ENCODE assay signal across 17 mouse cellular contexts in the genomic region with DNA sequence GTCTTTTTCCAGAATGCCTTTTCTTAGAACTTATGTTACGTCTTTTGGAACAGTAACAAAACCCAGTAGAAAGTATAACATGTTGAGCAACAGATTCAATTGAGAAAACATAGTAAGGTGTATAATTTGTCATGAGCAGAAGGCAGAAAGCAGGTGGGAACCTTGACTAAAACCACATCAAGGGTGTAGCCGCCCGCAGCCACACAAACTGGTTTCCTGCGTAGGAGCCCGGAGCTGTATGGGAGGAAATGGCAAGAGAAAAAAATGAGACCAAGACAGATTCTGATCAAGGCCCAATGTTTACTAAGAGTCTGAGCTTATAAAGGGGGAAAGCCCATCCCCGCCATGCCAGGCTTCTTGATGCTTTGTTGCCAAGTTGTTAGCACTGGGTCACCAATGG. TPM values are rescaled to one million over a fixed set of nuclear protein-coding genes. Genes with fewer than 3 reads are reported as not detected.
DNase-seq lines count a peak whose midpoint lies in the region; ATAC-seq lines count a peak whose summit lies in the region.
"Had no signal": no experiment of that assay in that cellular context is flagged by ENCODE, and none has a peak within 500 bp of the region (broad histone marks: within the 10 kb centered on the region; RNA-seq: fewer than 3 reads in every experiment).

No protein-coding gene starts in this region.

- peak; percentile 27 for DNase-seq in urinary bladder, postnatal 14 days (ENCODE audit: low spot score)
- DNase-seq in urinary bladder, postnatal 4 days (ENCODE audit: low spot score in 2 of 2): no peak
- peak; percentile 90 for DNase-seq in induced T-regulatory cell, adult 2 months (ENCODE audit: low read depth)
- DNase-seq in thymus, adult 18-20 months: peak; percentile 64 to 79
- no peak for DNase-seq in adrenal gland, postnatal 14 days
- DNase-seq in adrenal gland, adult (ENCODE audit: inconsistent age in 2 of 2, low spot score in 1 of 2): no peak
- DNase-seq in midbrain, embryonic 14.5 days: no peak
- DNase-seq: cerebellum, adult 2 months; kidney, postnatal 14 days; left cerebral cortex, postnatal 4 days; right cerebral cortex, postnatal 14 days had no signal

- no peak for ATAC-seq in midbrain, embryonic 14.5 days (ENCODE audit: low FRiP score, low TSS enrichment)
- ATAC-seq: forebrain, embryonic 13.5 days; intestine, embryonic 16.5 days; Patski had no signal

- H3K27me3 ChIP-seq in midbrain, embryonic 14.5 days (ENCODE audit: control insufficient read depth, insufficient read depth, low read length): no peaks in the 10 kb centered on the region
- H3K27me3 ChIP-seq: embryonic facial prominence, embryonic 15.5 days; forebrain, embryonic 13.5 days; midbrain, embryonic 12.5 days; Patski had no signal

- no peaks in the 10 kb centered on the region for H3K36me3 ChIP-seq in midbrain, embryonic 14.5 days (ENCODE audit: control insufficient read depth, insufficient read depth, low read length)
- H3K36me3 ChIP-seq: embryonic facial prominence, embryonic 15.5 days; midbrain, embryonic 12.5 days had no signal

- H3K4me1 ChIP-seq in midbrain, embryonic 14.5 days (ENCODE audit: control insufficient read depth, insufficient read depth, low read length): no peaks in the 10 kb centered on the region
- H3K4me1 ChIP-seq: embryonic facial prominence, embryonic 15.5 days; forebrain, embryonic 13.5 days; midbrain, embryonic 12.5 days had no signal

- no peak overlapping the region for H3K9ac ChIP-seq in midbrain, embryonic 14.5 days (replicated peaks; ENCODE audit: low read length)
- H3K9ac ChIP-seq: embryonic facial prominence, embryonic 15.5 days; forebrain, embryonic 13.5 days; midbrain, embryonic 12.5 days had no signal

- H3K27ac ChIP-seq in midbrain, embryonic 14.5 days (replicated peaks; ENCODE audit: low read depth, low read length): no peak overlapping the region
- H3K27ac ChIP-seq: embryonic facial prominence, embryonic 15.5 days; forebrain, embryonic 13.5 days; midbrain, embryonic 12.5 days had no signal

- no peak overlapping the region for H3K4me3 ChIP-seq in midbrain, embryonic 14.5 days (replicated peaks; ENCODE audit: low read depth, low read length)
- H3K4me3 ChIP-seq: embryonic facial prominence, embryonic 15.5 days; forebrain, embryonic 13.5 days; midbrain, embryonic 12.5 days had no signal

- WGBS in midbrain, embryonic 14.5 days: 94% methylated on average over 6 of the region's 6 CpGs

- H3K9me3 ChIP-seq in midbrain, embryonic 14.5 days (ENCODE audit: control insufficient read depth, low read length): no peaks in the 10 kb centered on the region
- H3K9me3 ChIP-seq: embryonic facial prominence, embryonic 15.5 days; forebrain, embryonic 13.5 days; midbrain, embryonic 12.5 days had no signal

- no peak overlapping the region for H3K4me2 ChIP-seq in midbrain, embryonic 14.5 days (ENCODE audit: low read length)
- H3K4me2 ChIP-seq: embryonic facial prominence, embryonic 15.5 days; forebrain, embryonic 13.5 days; liver, embryonic 11.5 days; midbrain, embryonic 12.5 days had no signal

RNA-seq across cellular contexts. Expression of gene Gcnt4, which starts 32.0 kb away (rescaled TPM):
- total RNA-seq in adrenal gland, postnatal 14 days (2021): 0.79 and 1.1 TPM in 2 replicates
- 0.07 and 0.14 TPM in 2 replicates for polyA plus RNA-seq in midbrain, embryonic 14.5 days (2014; fragmentation: Nextera tagmentation; extraction: Ambion mirVana)

Comparison
In these comparisons a context has a peak if more than half of its experiments do, and no peak if none do; other contexts are left out.
1. DNase-seq: peak in urinary bladder, postnatal 14 days (single experiment), induced T-regulatory cell, adult 2 months (single experiment) and thymus, adult 18-20 months (2 of 2); none in urinary bladder, postnatal 4 days (0 of 2), adrenal gland, postnatal 14 days (single experiment), adrenal gland, adult (0 of 2) and midbrain, embryonic 14.5 days (single experiment).